Mouse (Mus musculus): ENCODE measurements at regions not wholly inside any gene's neighbourhood (a gene's known extent, or its start where the extent isn't known, plus 50 kb on each side); places are given as distances from the start of the nearest gene placed in this dataset.

DNA sequence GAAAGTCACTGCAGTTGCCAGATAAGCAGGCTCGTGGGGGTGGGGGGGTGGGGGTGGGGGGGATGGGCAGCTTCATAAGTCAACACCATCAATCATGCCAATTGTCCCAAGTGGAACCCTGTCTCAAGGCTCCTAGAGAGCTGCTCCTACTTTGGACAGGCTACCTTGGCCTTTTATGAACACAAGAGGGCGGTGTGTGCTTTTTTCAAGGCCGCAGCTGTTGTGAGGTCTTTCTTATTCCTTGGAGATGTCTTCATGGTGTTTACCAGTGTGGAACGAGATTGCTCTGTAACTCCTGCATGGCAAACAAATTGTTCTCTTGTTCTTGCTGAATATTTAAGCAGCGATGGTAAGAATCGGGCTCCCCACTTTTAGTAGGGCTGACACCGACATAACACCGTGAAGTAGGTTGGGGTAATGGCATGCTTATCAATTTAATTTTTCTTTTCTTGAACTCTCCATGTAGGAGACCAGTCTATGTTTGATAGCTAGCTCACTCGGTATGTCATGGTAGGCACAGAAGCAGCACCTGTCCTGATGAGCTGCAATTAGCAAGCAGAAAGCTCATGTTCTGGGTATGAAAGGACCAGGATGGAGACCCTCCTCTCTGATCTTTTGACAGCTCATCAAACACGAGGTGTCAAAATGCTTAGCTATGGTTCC lies 118.7 kb upstream of the Nmur2 start:
- no peak for DNase-seq (ENCODE audit: low spot score)

DNA sequence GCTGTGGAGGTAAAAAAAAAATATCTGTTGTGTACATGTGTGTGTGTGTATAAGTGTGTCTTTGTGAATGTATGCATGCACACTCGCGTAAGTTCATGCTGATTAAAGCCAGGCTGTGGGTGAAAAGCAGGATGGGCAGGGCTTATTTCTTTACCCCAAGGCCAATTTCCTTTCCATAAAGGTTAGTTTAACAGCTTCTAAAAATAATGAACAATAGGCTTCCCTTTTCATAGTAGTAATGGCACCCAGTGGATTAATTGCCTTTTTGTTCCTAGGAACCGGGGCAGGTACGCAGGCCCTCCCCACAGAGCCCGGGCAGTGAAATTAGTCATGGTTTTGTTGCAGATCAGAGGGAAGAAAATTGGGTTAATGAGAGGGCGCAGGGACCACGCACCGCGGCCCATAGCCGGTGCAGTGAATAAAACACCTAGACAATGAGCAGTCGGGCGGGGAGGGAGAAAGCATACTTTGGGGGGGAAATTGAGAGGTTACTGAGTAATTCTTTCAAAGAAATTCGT lies 110.1 kb upstream of the Nmur2 start:
- DNase-seq (ENCODE audit: low spot score), result no peak

DNA sequence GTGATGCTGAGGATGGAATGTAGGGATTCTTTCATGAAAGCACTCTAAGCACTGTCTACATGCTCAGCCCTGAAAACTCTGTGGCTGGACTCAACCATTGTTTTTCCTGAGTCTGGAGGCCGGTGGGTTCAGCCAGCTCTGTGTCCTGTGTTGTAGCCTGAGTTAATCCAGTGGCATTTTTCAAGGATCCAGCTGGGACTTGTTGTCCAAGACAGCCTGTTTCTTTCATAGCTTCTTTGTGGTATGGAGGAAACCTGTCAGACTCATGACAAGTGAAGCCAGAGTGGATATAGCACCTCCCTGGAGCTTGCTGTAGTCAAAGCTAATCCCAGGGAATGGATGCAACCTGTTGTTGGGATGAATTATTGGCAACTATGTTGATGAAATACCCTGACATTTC lies 108.9 kb upstream of the Nmur2 start:
- no peak for DNase-seq (ENCODE audit: low spot score)

DNA sequence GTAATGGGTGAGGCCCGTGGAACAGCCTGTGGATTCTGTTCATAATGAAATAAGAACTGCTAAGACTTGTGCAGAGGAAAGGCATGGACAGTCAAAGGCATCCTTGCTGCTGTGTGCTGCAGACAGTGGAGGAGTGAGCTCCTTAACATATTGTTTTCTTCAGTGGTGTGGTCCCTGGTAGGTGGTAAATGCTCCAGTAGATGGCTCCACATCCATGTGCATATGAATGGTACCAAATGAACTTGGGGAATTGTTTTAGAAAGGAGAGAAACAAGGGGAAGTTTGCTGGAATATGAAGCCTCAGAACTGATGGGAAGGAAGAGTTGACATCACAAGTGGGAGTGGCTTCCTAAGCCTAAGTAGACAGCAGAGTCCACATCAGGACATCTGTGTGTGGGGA lies 108.1 kb upstream of the Nmur2 start:
- no peak for DNase-seq (ENCODE audit: low spot score)

DNA sequence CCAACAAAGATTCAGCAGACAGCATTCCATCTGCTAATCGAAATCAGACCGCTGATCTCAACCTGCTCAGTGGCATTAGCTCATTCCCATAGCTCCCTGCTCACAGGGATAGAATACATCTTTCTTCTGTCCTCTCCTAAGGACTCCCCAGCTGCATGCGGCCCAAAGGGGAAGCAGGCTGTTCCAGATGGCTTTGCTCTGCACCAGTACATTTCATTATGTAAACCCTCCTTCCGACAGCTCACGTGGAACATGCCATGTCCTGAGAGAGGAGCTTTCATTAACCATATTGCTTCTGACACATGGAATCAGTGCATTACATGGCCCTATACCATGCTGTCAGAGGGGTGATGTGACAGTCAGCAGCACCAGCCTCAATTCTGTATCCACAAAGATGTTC lies 105.9 kb upstream of the Nmur2 start:
- DNase-seq (ENCODE audit: low spot score), result no peak

DNA sequence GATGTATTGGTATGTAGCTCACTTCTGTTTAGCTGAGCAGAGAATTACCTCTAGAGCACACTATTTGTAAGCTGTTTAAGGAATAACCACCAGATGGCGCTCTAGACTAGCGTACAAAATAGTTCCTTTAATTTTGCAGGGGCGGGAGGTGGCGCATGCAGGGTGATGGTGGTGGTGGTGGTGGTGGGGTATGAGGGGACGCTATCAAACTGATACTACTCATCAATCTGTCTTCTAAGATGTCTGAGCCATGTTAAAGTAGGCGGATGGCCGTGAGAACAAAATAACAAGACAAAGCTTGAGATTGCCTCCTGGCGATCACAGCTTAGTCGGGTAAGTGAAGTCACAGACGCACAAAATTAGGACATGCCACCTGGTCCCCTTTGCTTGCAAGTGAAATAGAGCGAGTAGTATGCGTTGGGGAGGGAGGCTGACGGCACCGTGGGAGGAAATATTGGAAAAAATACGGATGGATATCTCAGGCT lies 90.6 kb upstream of the Nmur2 start:
- DNase-seq (ENCODE audit: low spot score), result peak; percentile 15

DNA sequence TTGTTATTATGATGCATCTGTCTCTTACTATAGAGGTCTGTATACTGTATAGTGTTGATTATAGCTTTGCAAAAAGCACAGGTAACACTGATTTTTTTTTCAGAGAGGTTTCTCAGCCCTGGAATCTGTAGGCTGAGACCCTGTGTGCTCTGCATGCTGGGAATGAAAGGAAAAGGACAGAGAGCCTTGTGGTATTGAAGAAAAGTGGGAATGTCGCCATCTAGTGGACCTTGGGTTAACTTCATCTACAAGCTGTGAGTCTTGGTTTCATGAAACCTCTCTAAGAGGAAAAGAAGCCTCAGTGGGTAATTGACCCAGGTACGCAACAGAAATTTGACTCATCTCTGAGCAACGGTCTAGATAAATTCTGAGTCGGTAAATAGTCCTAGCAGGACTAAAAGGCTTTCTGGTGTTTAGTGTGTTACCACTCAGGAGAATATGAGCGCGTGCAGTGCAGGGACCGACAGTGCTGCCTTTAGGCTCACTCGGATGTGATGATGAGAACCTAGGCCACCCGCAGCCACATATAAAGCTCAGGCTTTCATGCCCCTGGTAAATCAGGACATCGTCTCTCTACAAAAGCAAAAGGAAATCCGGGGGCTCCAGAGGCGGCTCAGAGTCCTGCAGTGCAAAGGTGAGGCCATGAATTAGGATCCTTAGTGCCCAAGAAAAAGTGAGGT lies 75.9 kb upstream of the Nmur2 start:
- DNase-seq (ENCODE audit: low spot score), result no peak

DNA sequence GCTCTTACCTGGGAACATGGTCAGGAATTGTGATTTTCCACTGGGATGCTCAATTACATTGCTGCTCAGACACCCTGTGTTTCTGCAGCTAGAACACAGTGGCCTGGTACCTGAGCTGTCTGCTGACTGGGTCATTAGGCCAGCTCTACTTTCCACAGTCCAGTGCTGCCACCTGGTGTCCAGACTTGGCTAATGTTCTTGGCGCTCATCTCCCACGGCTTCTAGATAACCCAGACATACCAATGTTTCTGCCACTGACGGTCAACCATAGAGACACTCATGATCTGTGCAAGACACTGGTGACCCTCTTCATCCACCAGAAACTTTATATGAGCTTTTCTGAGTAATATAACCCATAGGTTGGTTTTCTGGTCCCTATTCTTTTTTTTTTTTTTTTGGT lies 67.1 kb upstream of the Nmur2 start:
- DNase-seq (ENCODE audit: low spot score), result peak; percentile 44

DNA sequence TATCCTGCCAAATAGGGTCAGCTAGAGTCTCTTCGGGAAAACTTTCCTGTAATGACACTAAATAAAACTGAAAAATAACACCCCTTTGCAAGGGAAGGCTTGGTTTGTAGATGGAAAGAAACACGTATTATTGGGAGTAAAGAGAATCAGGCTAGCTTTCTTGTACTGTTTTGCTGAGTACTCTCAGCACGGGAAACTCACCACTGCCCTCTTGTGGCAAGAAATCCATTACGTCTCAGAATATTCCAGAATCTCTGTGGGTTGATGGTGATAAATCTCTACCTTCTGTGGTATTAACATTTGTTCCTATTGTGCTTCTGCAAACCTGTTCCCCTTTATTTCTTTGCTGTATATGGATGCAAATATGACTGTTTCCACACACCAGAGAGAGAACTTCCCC lies 64.8 kb upstream of the Nmur2 start:
- DNase-seq (ENCODE audit: low spot score), result peak; percentile 26

DNA sequence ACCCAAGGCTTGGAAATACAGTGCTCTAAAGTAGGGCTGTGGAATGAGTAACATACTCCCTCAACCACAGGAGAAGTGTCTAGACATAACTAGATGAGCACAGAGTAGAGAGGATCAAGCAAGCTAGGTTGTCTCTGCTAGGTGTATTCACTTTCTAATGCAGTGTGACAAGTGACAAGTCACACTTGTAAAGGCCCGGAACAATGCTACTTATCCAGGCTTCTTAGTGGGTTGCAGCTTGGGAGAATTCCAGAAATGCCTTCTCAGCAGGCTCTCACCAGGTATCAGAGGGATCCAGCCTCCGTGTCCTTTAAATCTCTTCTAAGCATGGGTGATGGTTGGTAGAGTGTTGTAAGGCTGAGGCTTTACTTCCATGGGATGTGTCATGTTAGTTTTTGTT lies 52.1 kb upstream of the Nmur2 start:
- no peak for DNase-seq (ENCODE audit: low spot score)

Data from c-Kit-positive CD71-positive TER-119-positive erythroid progenitor cells, embryonic 14.5 days (primary cell).